ENCODE assay signal across 8 mouse cellular contexts in genomic region chr15:100457340-100457739, GRCm38 (mm10). TPM values are rescaled to one million over a fixed set of nuclear protein-coding genes. Genes with fewer than 3 reads are reported as not detected.
DNase-seq lines count a peak whose midpoint lies in the region; ATAC-seq and TF ChIP-seq lines count a peak whose summit lies in the region.

No protein-coding gene starts in this region.

- H3K36me3 ChIP-seq in myocyte (ENCODE audit: control insufficient read depth, insufficient read depth): no peaks in the 10 kb centered on the region
- no peaks in the 10 kb centered on the region for H3K36me3 ChIP-seq in stomach, embryonic 14.5 days (ENCODE audit: control insufficient read depth, insufficient read depth, low read length)

- no peak overlapping the region for H3K4me3 ChIP-seq in left cerebral cortex, adult 2 months
- H3K4me3 ChIP-seq in gastrocnemius, adult 2 months: peak overlapping the region; percentile 46
- H3K4me3 ChIP-seq in myocyte: no peak overlapping the region
- H3K4me3 ChIP-seq in stomach, embryonic 14.5 days (ENCODE audit: low read depth, low read length): no peak overlapping the region

- no peaks in the 10 kb centered on the region for H3K9me3 ChIP-seq in stomach, embryonic 14.5 days (ENCODE audit: control insufficient read depth, low read depth, low read length)

- WGBS in stomach, embryonic 14.5 days: 8% methylated on average over 17 of the region's 17 CpGs

- H3K79me2 ChIP-seq in myocyte (ENCODE audit: control insufficient read depth, insufficient read depth): no peaks in the 10 kb centered on the region

- H3K27me3 ChIP-seq in myocyte (ENCODE audit: control insufficient read depth, insufficient read depth, insufficient read length): no peaks in the 10 kb centered on the region
- H3K27me3 ChIP-seq in stomach, embryonic 14.5 days (ENCODE audit: control insufficient read depth, insufficient read depth, low read length): 0 out of 2 replicates have a peak, but pooled peaks cover 3% of the 10 kb centered on the region

- TF ChIP-seq CTCF in left cerebral cortex, adult 2 months (IDR thresholded peaks at IDR 0.05): peak; percentile 97
- TF ChIP-seq CTCF in gastrocnemius, adult 2 months (IDR thresholded peaks at IDR 0.05): peak; percentile 98

- no peak overlapping the region for H3K27ac ChIP-seq in left cerebral cortex, adult 2 months
- peak overlapping the region; percentile 38; the same call in 1 of the 2 replicates for H3K27ac ChIP-seq in gastrocnemius, adult 2 months
- no peak overlapping the region for H3K27ac ChIP-seq in stomach, embryonic 14.5 days (ENCODE audit: low read length)

- no peak for TF ChIP-seq POLR2A in myocyte (IDR thresholded peaks at IDR 0.05; ENCODE audit: insufficient read length, low read depth)

- H3K4me2 ChIP-seq in myocyte (ENCODE audit: low read depth): peak overlapping the region; percentile 77
- no peak overlapping the region for H3K4me2 ChIP-seq in stomach, embryonic 14.5 days (replicated peaks; ENCODE audit: low read depth, low read length)

- intact Hi-C loops in left cerebral cortex, adult 2 months (cut with DNase I): loop anchor here (5.0 kb wide), 2 partner anchors 85 to 195 kb away; no protein-coding TSS in a partner anchor
- intact Hi-C loops in gastrocnemius, adult 2 months (cut with DNase I): loop anchor here (5.0 to 10.0 kb wide), 2 partner anchors 35 to 133 kb away; partner anchors contain the start of gene Gm5475

- peak; percentile 87 for ATAC-seq in inflammation-experienced regulatory T-cells, adult 6 months
- 0 out of 2 replicates have a peak, but pooled peaks have one; percentile 18 for ATAC-seq in stomach, embryonic 14.5 days (ENCODE audit: insufficient number of reproducible peaks, insufficient read depth, low FRiP score, low read depth)

- 0 out of 2 replicates have a peak, but pooled peaks cover 4% of the 10 kb centered on the region for H3K4me1 ChIP-seq in stomach, embryonic 14.5 days (ENCODE audit: control insufficient read depth, insufficient read depth, low read length)

- no peak overlapping the region for H3K9ac ChIP-seq in stomach, embryonic 14.5 days (replicated peaks; ENCODE audit: low read depth, low read length)

- no peak overlapping the region for H3ac ChIP-seq in myocyte (ENCODE audit: control insufficient read depth, insufficient read length)

- DNase-seq in left cerebral cortex, adult 2 months (ENCODE audit: extremely low spot score in 1 of 2, low spot score in 2 of 2): peak; percentile 65 to 69
- DNase-seq in left cerebral cortex, adult 8-10 months (ENCODE audit: low spot score in 2 of 2): no peak
- peak; percentile 85 to 91 for DNase-seq in cerebellum, postnatal 14 days
- DNase-seq in gastrocnemius, adult 2 months: peak; percentile 78
- peak; percentile 83 for DNase-seq in liver

TF ChIP-seq in myocyte, 11 proteins besides CTCF, POLR2A, EP300 and RAD21:
- TF ChIP-seq MAX (IDR thresholded peaks at IDR 0.05; ENCODE audit: low read depth) (no peak), POLR2AphosphoS2 (IDR thresholded peaks at IDR 0.05; ENCODE audit: insufficient read length, low read depth) (no peak), TCF12 (IDR thresholded peaks at IDR 0.05; ENCODE audit: insufficient read depth, poor library complexity, severe bottlenecking) (no peak), REST (IDR thresholded peaks at IDR 0.05; ENCODE audit: insufficient read depth, insufficient read length) (no peak), CEBPB (IDR thresholded peaks at IDR 0.05; ENCODE audit: insufficient read depth, poor library complexity, severe bottlenecking) (no peak), MYOG (IDR thresholded peaks at IDR 0.05; ENCODE audit: control insufficient read depth in 1 of 3, insufficient read depth in 1 of 3, insufficient read length in 2 of 3, low read depth in 2 of 3) (no peak), TCF3 (IDR thresholded peaks at IDR 0.05; ENCODE audit: insufficient read length, low read depth) (no peak), USF1 (IDR thresholded peaks at IDR 0.05; ENCODE audit: low read depth) (no peak), MYOD1 (IDR thresholded peaks at IDR 0.05; ENCODE audit: control insufficient read depth in 1 of 3, insufficient read length in 2 of 3, low read depth in 2 of 3) (no peak), E2F4 (IDR thresholded peaks at IDR 0.05; ENCODE audit: insufficient read depth) (no peak), SRF (IDR thresholded peaks at IDR 0.05; ENCODE audit: control insufficient read depth, insufficient read length, low read depth) (no peak)

RNA-seq across cellular contexts. Expression of gene Letmd1, which starts 11.5 kb away (rescaled TPM):
- total RNA-seq in left cerebral cortex, adult 2 months (2021): 10 to 100 TPM; 59.6 to 62.1 TPM
- total RNA-seq in left cerebral cortex, adult 8-10 months (2022): 10 to 100 TPM; 55.3 to 64.5 (median 57.5) TPM
- total RNA-seq in gastrocnemius, adult 2 months (2021): 1 to 10 TPM; 8.8 to 10.0 TPM
- polyA plus RNA-seq in inflammation-experienced regulatory T-cells, adult 6 months (2017; shearing (Covaris generic)): 10 to 100 TPM; 24.6 to 58.8 (median 54.5) TPM
- polyA plus RNA-seq in myocyte (2012; fragmentation: generic; extraction: Trizol): 24.8 TPM
- 29.8 and 30.4 TPM in 2 replicates for polyA plus RNA-seq in stomach, embryonic 14.5 days (2014; fragmentation: Nextera tagmentation; extraction: Ambion mirVana)

RNA-seq across cellular contexts. Expression of gene Slc11a2, which starts 32.5 kb away (rescaled TPM):
- 10 to 100 TPM; 60.0 to 70.8 TPM for total RNA-seq in left cerebral cortex, adult 2 months (2021)
- 10 to 100 TPM; 47.1 to 69.7 (median 54.5) TPM for total RNA-seq in left cerebral cortex, adult 8-10 months (2022)
- total RNA-seq in gastrocnemius, adult 2 months (2021): 10 to 100 TPM; 38.4 to 52.0 TPM
- polyA plus RNA-seq in inflammation-experienced regulatory T-cells, adult 6 months (2017; shearing (Covaris generic)): 10 to 100 TPM; 20.5 to 30.5 (median 26.7) TPM
- polyA plus RNA-seq in myocyte (2012; fragmentation: generic; extraction: Trizol): 48.2 TPM
- 13.5 and 18.2 TPM in 2 replicates for polyA plus RNA-seq in stomach, embryonic 14.5 days (2014; fragmentation: Nextera tagmentation; extraction: Ambion mirVana)

RNA-seq across cellular contexts. Expression of gene Gm5475, which starts 35.4 kb away (rescaled TPM):
- not detected for total RNA-seq in left cerebral cortex, adult 2 months (2021)
- total RNA-seq in left cerebral cortex, adult 8-10 months (2022): under 1 TPM in 1 of 4 experiments, not detected in 3; 0.15 TPM
- not detected for total RNA-seq in gastrocnemius, adult 2 months (2021)
- polyA plus RNA-seq in inflammation-experienced regulatory T-cells, adult 6 months (2017; shearing (Covaris generic)): under 1 TPM in 2 of 3 experiments, not detected in 1; 0.26 to 0.49 TPM
- polyA plus RNA-seq in myocyte (2012; fragmentation: generic; extraction: Trizol): 0.05 TPM
- polyA plus RNA-seq in stomach, embryonic 14.5 days (2014; fragmentation: Nextera tagmentation; extraction: Ambion mirVana): not detected in 2 replicates

RNA-seq across cellular contexts. Expression of gene Csrnp2, which starts 37.9 kb away (rescaled TPM):
- total RNA-seq in left cerebral cortex, adult 2 months (2021): 10 to 100 TPM; 35.3 to 36.3 TPM
- total RNA-seq in left cerebral cortex, adult 8-10 months (2022): 10 to 100 TPM; 29.1 to 31.5 (median 31.2) TPM
- total RNA-seq in gastrocnemius, adult 2 months (2021): 1 to 10 TPM; 2.8 to 3.0 TPM
- polyA plus RNA-seq in inflammation-experienced regulatory T-cells, adult 6 months (2017; shearing (Covaris generic)): 1 to 10 TPM in 2 of 3 experiments, under 1 TPM in 1; 0.91 to 1.8 (median 1.5) TPM
- 9.2 TPM for polyA plus RNA-seq in myocyte (2012; fragmentation: generic; extraction: Trizol)
- polyA plus RNA-seq in stomach, embryonic 14.5 days (2014; fragmentation: Nextera tagmentation; extraction: Ambion mirVana): 12.0 and 12.6 TPM in 2 replicates

Comparison
In these comparisons a context has a peak if more than half of its experiments do, and no peak if none do; other contexts are left out.
1. DNase-seq: peak in left cerebral cortex, adult 2 months (2 of 2), cerebellum, postnatal 14 days (2 of 2), gastrocnemius, adult 2 months (single experiment) and liver (single experiment); none in left cerebral cortex, adult 8-10 months (0 of 2).
2. RNA of gene Letmd1, which starts 11.5 kb away (total RNA-seq): 59.6 to 62.1 TPM in left cerebral cortex, adult 2 months and 55.3 to 64.5 TPM in left cerebral cortex, adult 8-10 months; 8.8 to 10.0 TPM in gastrocnemius, adult 2 months; every median in the first group is over 4 times any median in the second.